Mouse (Mus musculus) left cerebral cortex, postnatal 14 days (tissue): ENCODE results near the gene Fam107a. TPM values are rescaled to one million over a fixed set of nuclear protein-coding genes. Genes with fewer than 3 reads are reported as not detected.

ENCODE experiments used
- DNase-seq, 2 experiments: peaks; one replicate each; pipeline ENCODE4 v3.0.0; 2021 to 2022; ENCODE audit warnings: low spot score in 2 of 2, mixed read lengths in 1 of 2
- intact Hi-C: fragments of 180-260 bp; cut with DNase I; formaldehyde crosslinking; loops from one replicate; pipeline ENCODE4 v1.15.1; 2025
- total RNA-seq, 2 experiments: library from RNA; stranded (reverse); gene quantifications; 2 replicates each; pipeline ENCODE4 v1.2.3; 2021

Fam107a gene
- total RNA-seq, 2 experiments from 2014 or later = 139 to 201 TPM

GRCm38 (mm10) chr14:8260214-8260613 lies 57.6 kb downstream of the Fam107a start:
- DNase-seq = no peak
- intact Hi-C loops = loop anchor here (5.0 kb wide), 2 partner anchors 37 to 87 kb away; no protein-coding TSS in a partner anchor

- intact Hi-C loops = no loop called here
- DNase-seq = no peak
Observed at GRCm38 (mm10) chr14:8259166-8259565, 58.7 kb downstream of the Fam107a start, which contains the start of gene Acox2. Gene Acox2 (minus strand): TSS chr14:8259353.

GRCm38 (mm10) chr14:8258752-8259151 lies 59.1 kb downstream of the Fam107a start:
- intact Hi-C loops = no loop called here
- no peak for DNase-seq

GRCm38 (mm10) chr14:8258335-8258627 lies 59.5 kb downstream of the Fam107a start:
- intact Hi-C loops = no loop called here
- DNase-seq = no peak

- intact Hi-C loops = no loop called here
Observed at GRCm38 (mm10) chr14:8257521-8258334, 60.1 kb downstream of the Fam107a start.

GRCm38 (mm10) chr14:8256881-8257280 lies 60.9 kb downstream of the Fam107a start:
- intact Hi-C loops = no loop called here
- no peak for DNase-seq

More at GRCm38 (mm10) chr14:8257521-8258334, 60.1 kb downstream of the Fam107a start:
- no peak for DNase-seq

- no peak for DNase-seq
- intact Hi-C loops = no loop called here
Observed at GRCm38 (mm10) chr14:8256072-8256471, 61.8 kb downstream of the Fam107a start.

GRCm38 (mm10) chr14:8255076-8255729 lies 62.6 kb downstream of the Fam107a start:
- intact Hi-C loops = no loop called here
- DNase-seq = peak; percentile 79 to 80

- intact Hi-C loops = no loop called here
- no peak for DNase-seq
Observed at GRCm38 (mm10) chr14:8251330-8251885, 66.4 kb downstream of the Fam107a start.

- intact Hi-C loops = no loop called here
- no peak for DNase-seq
Observed at GRCm38 (mm10) chr14:8250141-8250871, 67.5 kb downstream of the Fam107a start.

GRCm38 (mm10) chr14:8249206-8249605 lies 68.6 kb downstream of the Fam107a start:
- DNase-seq = no peak
- intact Hi-C loops = loop anchor here (10.0 kb wide), 1 partner anchor 154 kb away; the partner anchor contains the start of gene Pxk

- intact Hi-C loops = loop anchor here (10.0 kb wide), 1 partner anchor 152 kb away; the partner anchor contains the start of gene Pxk
- DNase-seq = no peak
Observed at GRCm38 (mm10) chr14:8246878-8247277, 70.9 kb downstream of the Fam107a start.

Other genes starting within 250 kb of the Fam107a start
- gene Rpp14, start 237.7 kb downstream of the Fam107a start, total RNA-seq = 10 to 100 TPM; 28.0 to 28.9 TPM
- 10 to 100 TPM; 29.5 to 29.6 TPM for gene Pxk, start 219.8 kb downstream of the Fam107a start, total RNA-seq
- gene Pdhb, start 145.0 kb downstream of the Fam107a start, total RNA-seq = 100 to 1,000 TPM; 201 to 206 TPM
- 10 to 100 TPM; 37.5 to 37.8 TPM for gene Kctd6, start 103.9 kb downstream of the Fam107a start, total RNA-seq
- not detected for gene Acox2, start 58.7 kb downstream of the Fam107a start, total RNA-seq
- gene Oit1, start 60.7 kb upstream of the Fam107a start, total RNA-seq = not detected